Mouse (Mus musculus): ENCODE measurements around the gene Pank2.

DNA sequence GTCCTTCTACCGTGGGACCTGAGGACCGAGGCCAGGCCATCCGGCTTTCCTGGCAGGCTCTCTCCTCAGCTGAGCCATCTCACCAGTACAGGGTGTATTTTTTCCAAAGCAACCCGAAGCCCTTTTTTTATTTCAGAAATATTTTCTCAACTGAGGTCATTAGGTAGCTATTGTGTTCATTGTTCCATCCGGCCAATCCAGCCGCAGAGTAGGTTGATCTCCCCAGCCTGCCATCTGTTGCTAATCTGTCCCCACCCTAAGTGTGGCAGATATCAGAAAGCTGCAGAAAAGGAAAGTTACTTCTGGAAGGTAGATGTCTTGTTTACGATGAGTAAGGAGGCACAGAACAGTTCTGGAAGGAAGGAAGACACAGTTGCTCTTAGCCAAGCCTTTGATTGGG, 48.5 kb upstream of the Pank2 start:
- TF ChIP-seq USF1 (IDR thresholded peaks at IDR 0.05; ENCODE audit: low read depth, low read length) = no peak
- no peak for TF ChIP-seq CTCF (IDR thresholded peaks at IDR 0.05 in 2 of 3, conservative IDR thresholded peaks at IDR 0.05 in 1 of 3; ENCODE audit: control insufficient read depth in 1 of 3, insufficient read depth in 1 of 3, low read depth in 2 of 3, low read length in 3 of 3, poor library complexity in 1 of 3, severe bottlenecking in 1 of 3)
- TF ChIP-seq POLR2A (IDR thresholded peaks at IDR 0.05; ENCODE audit: control insufficient read depth in 1 of 2, insufficient read depth in 1 of 2, low read depth in 1 of 2, low read length in 2 of 2, poor library complexity in 1 of 2) = no peak
